Mouse (Mus musculus): ENCODE data around the gene Pde6h.

DNA sequence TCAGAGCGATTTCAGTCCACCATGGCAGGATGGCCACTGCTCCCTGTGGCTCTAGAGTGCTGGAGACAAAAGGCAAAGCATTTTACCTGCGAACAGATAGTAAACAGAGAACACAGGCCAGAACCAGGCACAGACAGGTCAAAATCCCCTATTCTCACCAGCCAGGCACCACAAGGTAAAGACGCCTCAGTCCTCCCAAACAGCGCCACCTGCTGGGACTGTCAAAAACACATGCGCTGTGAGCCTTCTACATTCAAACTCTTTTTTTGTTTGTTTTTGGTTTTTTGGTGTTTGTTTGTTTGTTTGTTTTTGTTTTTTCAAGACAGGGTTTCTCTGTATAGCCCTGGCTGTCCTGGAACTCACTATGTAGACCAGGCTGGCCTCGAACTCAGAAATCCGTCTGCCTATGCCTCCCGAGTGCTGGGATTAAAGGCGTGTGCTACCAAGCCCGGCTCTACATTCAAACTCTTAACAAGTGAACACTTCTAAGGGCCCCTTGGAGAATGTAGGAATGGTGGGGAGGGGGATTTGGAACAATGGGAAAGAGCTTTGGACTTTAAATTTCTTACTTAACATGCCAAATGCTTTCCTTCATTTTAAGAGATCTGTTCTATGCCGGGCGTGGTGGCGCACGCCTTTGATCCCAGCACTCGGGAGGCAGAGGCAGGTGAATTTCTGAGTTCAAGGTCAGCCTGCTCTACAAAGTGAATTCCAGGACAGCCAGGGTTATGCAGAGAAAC, 76.2 kb downstream of the Pde6h start:
- peak; percentile 42 for TF ChIP-seq CTCF (IDR thresholded peaks at IDR 0.05; ENCODE audit: low read depth, low read length)
- no peak for TF ChIP-seq POLR2A (IDR thresholded peaks at IDR 0.05; ENCODE audit: extremely low read depth, insufficient read depth, low read length)

Data from liver, adult 2 months (tissue).